Mouse (Mus musculus): ENCODE measurements at regions not wholly inside any gene's neighbourhood (a gene's known extent, or its start where the extent isn't known, plus 50 kb on each side); places are given as distances from the start of the nearest gene placed in this dataset.

- TF ChIP-seq CTCF (IDR thresholded peaks at IDR 0.05; ENCODE audit: insufficient read depth, low read length) (no peak), POLR2A (IDR thresholded peaks at IDR 0.05; ENCODE audit: borderline replicate concordance, extremely low read depth, low read depth, low read length) (no peak)
Measured at GRCm38 (mm10) chr17:4875086-4876046, 118.8 kb upstream of the Arid1b start.
